Mouse (Mus musculus) hindbrain, embryonic 11.5 days (tissue): ENCODE data around the gene Itga6. TPM values are rescaled to one million over a fixed set of nuclear protein-coding genes. Genes with fewer than 3 reads are reported as not detected.

ENCODE experiments used
- ATAC-seq: fragments of 200-750 bp; cut with Nextera tagmentation; 2 replicates; pipeline ENCODE4 v1.8.0; 2017; ENCODE audit warnings: mild to moderate bottlenecking, moderate TSS enrichment, moderate library complexity; ENCODE audit not compliant: low FRiP score
- DNase-seq: peaks from one replicate; pipeline ENCODE4 v3.0.0-alpha.2; 2015; ENCODE audit warnings: low spot score
- H3K27ac ChIP-seq: fragments of 300-500 bp; sonication (generic); 2 replicates; pipeline ENCODE4 v1.5.1; 2014; ENCODE audit warnings: mild to moderate bottlenecking, low read depth, low read length
- H3K27me3 ChIP-seq: fragments of 300-500 bp; sonication (generic); 2 replicates; pipeline ENCODE4 v1.6.1; 2014; ENCODE audit warnings: mild to moderate bottlenecking, low read length, moderate library complexity, mixed read lengths; ENCODE audit not compliant: control insufficient read depth, insufficient read depth
- H3K36me3 ChIP-seq: fragments of 300-500 bp; sonication (generic); 2 replicates; pipeline ENCODE4 v1.6.1; 2014; ENCODE audit warnings: mild to moderate bottlenecking, low read length, moderate library complexity, mixed read lengths; ENCODE audit not compliant: control insufficient read depth, insufficient read depth
- H3K4me1 ChIP-seq: fragments of 300-500 bp; sonication (generic); replicated peaks from 2 replicates; pipeline ENCODE4 v1.6.1; 2014; ENCODE audit warnings: low read length, mixed read lengths; ENCODE audit not compliant: control insufficient read depth, insufficient read depth
- H3K4me2 ChIP-seq: fragments of 300-500 bp; sonication (generic); replicated peaks from 2 replicates; pipeline ENCODE4 v1.6.1; 2014; ENCODE audit warnings: mild to moderate bottlenecking, low read depth, low read length
- H3K4me3 ChIP-seq: fragments of 300-500 bp; sonication (generic); 2 replicates; pipeline ENCODE4 v1.5.1; 2014; ENCODE audit warnings: low read depth, low read length
- H3K9ac ChIP-seq: fragments of 300-500 bp; sonication (generic); 2 replicates; pipeline ENCODE4 v1.6.1; 2014; ENCODE audit warnings: low read depth, low read length
- H3K9me3 ChIP-seq: fragments of 300-500 bp; sonication (generic); 2 replicates; pipeline ENCODE4 v1.6.1; 2016; ENCODE audit warnings: low read length; ENCODE audit not compliant: control insufficient read depth
- WGBS: fragments of 180-500 bp; shearing (Covaris S2); extraction: QIAGEN DNeasy Blood & Tissue Kit; methylation state at CpG from one replicate; pipeline ENCODE4 v1.1.7; 2014; 5-methylcytosine and 5-hydroxymethylcytosine counted together
- polyA plus RNA-seq: library from polyadenylated mRNA; unstranded; fragments of >200 nt; fragmentation: Nextera tagmentation; extraction: Ambion mirVana; gene quantifications from 2 replicates; pipeline ENCODE4 v1.2.1, GENCODE M21; 2014

The Itga6 gene
- polyA plus RNA-seq, 1 experiment from 2014 or later, result 25.5 TPM

DNA sequence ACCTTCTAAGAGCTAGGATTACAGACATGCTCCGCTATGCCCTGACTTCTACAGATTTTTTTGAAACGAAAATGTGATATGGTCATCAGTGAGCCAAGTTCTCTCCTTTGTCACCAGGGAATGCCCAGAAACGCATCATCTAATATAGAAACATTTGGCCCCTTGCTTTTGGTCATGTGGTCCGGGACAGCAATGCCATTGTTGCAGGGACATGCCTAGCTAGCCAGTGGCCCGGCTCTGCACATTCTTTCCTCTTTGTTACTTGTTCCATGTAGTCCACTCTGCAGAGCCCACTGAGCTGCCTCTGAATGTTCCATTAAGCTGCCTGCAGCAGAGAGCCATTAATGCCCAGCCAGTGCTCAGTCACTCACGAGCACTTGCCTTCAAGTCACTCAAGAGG, 34.6 kb downstream of the Itga6 start:
- WGBS, result 53% methylated on average over 6 of the region's 6 CpGs
- no peak overlapping the region for H3K27ac ChIP-seq
- no peak for ATAC-seq
- H3K9ac ChIP-seq, result no peak overlapping the region
- no peaks in the 10 kb centered on the region for H3K4me1 ChIP-seq
- H3K4me2 ChIP-seq, result no peak overlapping the region
- no peak overlapping the region for H3K4me3 ChIP-seq
- H3K9me3 ChIP-seq, result no peaks in the 10 kb centered on the region
- no peak for DNase-seq
- H3K27me3 ChIP-seq, result 0 out of 2 replicates have a peak, but pooled peaks cover 2% of the 10 kb centered on the region
- H3K36me3 ChIP-seq, result no peaks in the 10 kb centered on the region

- WGBS, result 78% methylated on average over 3 of the region's 3 CpGs
- 0 out of 2 replicates have a peak, but pooled peaks cover 6% of the 10 kb centered on the region for H3K27me3 ChIP-seq
These were observed 39.8 kb downstream of the Itga6 start for GRCm38 (mm10) chr2:71785260-71785659.

DNA sequence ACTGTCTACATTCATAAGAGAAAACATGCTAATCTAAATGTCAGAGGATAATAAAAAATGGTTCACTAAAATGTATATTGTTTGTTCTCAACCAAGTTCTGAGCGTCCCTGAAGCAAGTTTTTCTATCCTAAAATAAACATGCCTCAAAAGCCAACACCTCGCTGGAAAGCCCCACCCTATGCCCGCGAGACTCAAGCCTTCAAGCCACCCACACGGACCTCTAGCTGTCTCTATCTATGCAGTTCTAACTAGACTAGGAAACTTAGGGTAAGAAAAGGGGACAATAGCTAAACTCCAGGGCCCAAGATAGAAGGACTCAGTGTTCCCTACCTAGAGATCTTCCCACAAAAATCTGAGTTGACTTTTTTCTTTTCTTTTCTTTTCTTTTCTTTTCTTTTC, 40.6 kb downstream of the Itga6 start:
- H3K4me1 ChIP-seq, result no peaks in the 10 kb centered on the region; the same call in 1 of the 2 replicates
- H3K36me3 ChIP-seq, result no peaks in the 10 kb centered on the region
- DNase-seq (no peak), ATAC-seq (no peak)
- no peaks in the 10 kb centered on the region for H3K9me3 ChIP-seq
- no peak overlapping the region for H3K4me2 ChIP-seq
- WGBS, result 47% methylated on average over 5 of the region's 5 CpGs
- H3K4me3 ChIP-seq, result no peak overlapping the region
- no peak overlapping the region for H3K9ac ChIP-seq
- 0 out of 2 replicates have a peak, but pooled peaks cover 6% of the 10 kb centered on the region for H3K27me3 ChIP-seq
- H3K27ac ChIP-seq, result no peak overlapping the region

More at GRCm38 (mm10) chr2:71785260-71785659, 39.8 kb downstream of the Itga6 start:
- H3K27ac ChIP-seq, result no peak overlapping the region
- no peak overlapping the region for H3K4me2 ChIP-seq
- H3K9me3 ChIP-seq, result no peaks in the 10 kb centered on the region
- no peak for ATAC-seq
- no peak for DNase-seq
- no peak overlapping the region for H3K4me3 ChIP-seq
- H3K36me3 ChIP-seq, result no peaks in the 10 kb centered on the region
- H3K4me1 ChIP-seq, result no peaks in the 10 kb centered on the region; the same call in 1 of the 2 replicates
- H3K9ac ChIP-seq, result no peak overlapping the region

GRCm38 (mm10) chr2:71786591-71787155, 41.3 kb downstream of the Itga6 start:
- H3K9ac ChIP-seq, result peak overlapping the region; percentile 79
- H3K9me3 ChIP-seq, result no peaks in the 10 kb centered on the region
- peak; percentile 91 for ATAC-seq
- peak overlapping the region; percentile 97 for H3K4me2 ChIP-seq
- H3K27me3 ChIP-seq, result 0 out of 2 replicates have a peak, but pooled peaks cover 6% of the 10 kb centered on the region
- no peak for DNase-seq
- no peaks in the 10 kb centered on the region for H3K36me3 ChIP-seq
- no peaks in the 10 kb centered on the region; the same call in 1 of the 2 replicates for H3K4me1 ChIP-seq
- WGBS, result under 1% methylated on average over 36 of the region's 61 CpGs
- H3K4me3 ChIP-seq, result peak overlapping the region; percentile 75
- H3K27ac ChIP-seq, result peak overlapping the region; percentile 65

- peak overlapping the region; percentile 79 for H3K9ac ChIP-seq
- peak overlapping the region; percentile 65 for H3K27ac ChIP-seq
- peak; percentile 76 for DNase-seq
- H3K4me3 ChIP-seq, result peak overlapping the region; percentile 75
- WGBS, result under 1% methylated on average over 38 of the region's 40 CpGs
- peak; percentile 79 for ATAC-seq
- H3K36me3 ChIP-seq, result no peaks in the 10 kb centered on the region
- no peaks in the 10 kb centered on the region; the same call in 1 of the 2 replicates for H3K4me1 ChIP-seq
- H3K27me3 ChIP-seq, result 0 out of 2 replicates have a peak, but pooled peaks cover 6% of the 10 kb centered on the region
- H3K4me2 ChIP-seq, result peak overlapping the region; percentile 97
- H3K9me3 ChIP-seq, result no peaks in the 10 kb centered on the region
These were observed 41.8 kb downstream of the Itga6 start for GRCm38 (mm10) chr2:71787156-71787590.

DNA sequence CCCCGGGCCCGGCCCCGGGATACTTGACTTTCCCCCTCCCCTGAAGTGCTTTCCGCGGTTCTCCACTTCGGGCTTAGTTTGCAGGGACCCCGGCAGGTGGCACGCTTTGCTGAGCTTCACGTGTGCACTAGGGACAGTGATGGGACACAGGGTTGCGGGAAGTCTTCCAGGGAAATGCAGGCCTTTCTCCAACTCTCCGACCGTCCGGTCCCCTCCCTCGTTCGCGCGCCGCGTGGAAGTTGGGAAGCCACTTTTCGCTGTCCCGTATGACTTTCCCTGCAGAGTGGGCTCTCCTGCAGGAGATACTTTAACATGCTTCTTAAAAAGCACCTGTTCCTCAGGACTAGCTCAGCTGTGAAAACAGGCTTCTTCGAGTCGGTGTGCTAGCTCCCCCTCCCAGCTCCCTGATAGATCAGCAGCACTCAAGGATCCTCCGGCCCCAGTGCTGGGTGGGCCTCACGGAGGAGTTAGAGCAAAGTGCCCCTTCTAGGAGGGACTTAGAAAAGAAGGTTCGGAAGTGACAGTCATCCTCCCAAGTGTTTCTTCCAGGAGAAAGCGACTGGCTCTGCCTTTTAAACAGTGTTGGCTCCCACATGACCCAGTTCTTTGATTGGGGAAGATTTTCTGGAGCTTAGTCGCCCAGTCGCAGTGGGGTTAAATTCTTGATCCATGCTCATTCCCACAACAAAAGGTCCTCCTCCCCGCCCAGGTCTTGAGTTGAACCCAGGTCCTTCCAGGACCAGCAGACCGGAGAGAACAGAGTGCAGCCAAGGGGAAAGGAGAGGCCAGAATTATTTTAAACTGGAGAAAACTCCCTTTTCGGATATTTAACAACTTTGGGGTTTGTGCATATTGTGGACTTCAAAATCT, 42.4 kb downstream of the Itga6 start:
- Histone ChIP-seq H3K36me3 (no peaks in the 10 kb centered on the region), H3K9ac (peak overlapping the region; percentile 79), H3K27me3 (0 out of 2 replicates have a peak, but pooled peaks cover 6% of the 10 kb centered on the region), H3K4me2 (peak overlapping the region; percentile 97), H3K9me3 (no peaks in the 10 kb centered on the region), H3K27ac (0 out of 2 replicates have a peak overlapping the region, but pooled peaks have one; percentile 65), H3K4me1 (no peaks in the 10 kb centered on the region; the same call in 1 of the 2 replicates), H3K4me3 (peak overlapping the region; percentile 75)
- DNase-seq (peak; percentile 57), ATAC-seq (peak; percentile 39)
- WGBS, result 2% methylated on average over 31 of the region's 32 CpGs

- Histone ChIP-seq H3K4me1 (no peaks in the 10 kb centered on the region; the same call in 1 of the 2 replicates), H3K27ac (no peak overlapping the region), H3K4me3 (no peak overlapping the region), H3K4me2 (no peak overlapping the region), H3K9ac (no peak overlapping the region), H3K9me3 (no peaks in the 10 kb centered on the region), H3K36me3 (no peaks in the 10 kb centered on the region), H3K27me3 (no peaks in the 10 kb centered on the region)
- ATAC-seq (no peak), DNase-seq (no peak)
- WGBS, result 84% methylated on average over 5 of the region's 5 CpGs
These were observed 45.3 kb downstream of the Itga6 start for GRCm38 (mm10) chr2:71790752-71791151.

DNA sequence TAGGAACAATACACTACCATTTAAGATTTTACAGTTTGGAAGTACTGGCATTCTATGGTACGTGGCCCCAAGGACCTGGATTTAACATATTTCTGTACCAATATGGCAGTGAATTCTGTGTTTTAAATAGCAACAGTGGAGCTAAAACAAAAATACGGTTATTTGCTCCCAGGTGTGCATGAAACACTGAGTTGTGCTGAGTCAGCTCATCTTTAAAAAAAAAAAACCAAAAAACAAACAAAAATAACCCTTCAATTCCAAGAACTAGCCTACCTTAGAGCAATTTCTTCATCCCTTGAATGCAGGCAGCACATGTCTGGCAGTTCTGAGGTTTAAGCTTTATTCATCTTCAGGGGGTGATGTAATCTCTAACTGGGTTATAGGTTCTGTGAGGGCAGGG, 45.8 kb downstream of the Itga6 start:
- H3K27me3 ChIP-seq, result no peaks in the 10 kb centered on the region
- WGBS, result 96% methylated on average over 2 of the region's 2 CpGs
- no peak overlapping the region for H3K27ac ChIP-seq
- no peak overlapping the region for H3K9ac ChIP-seq
- no peak for ATAC-seq
- DNase-seq, result no peak
- no peak overlapping the region for H3K4me3 ChIP-seq
- no peaks in the 10 kb centered on the region for H3K9me3 ChIP-seq
- H3K36me3 ChIP-seq, result no peaks in the 10 kb centered on the region
- H3K4me1 ChIP-seq, result no peaks in the 10 kb centered on the region; the same call in 1 of the 2 replicates
- no peak overlapping the region for H3K4me2 ChIP-seq
